Mouse (Mus musculus): Measurements from ENCODE around the gene Adamts2.

Gene Adamts2

DNA sequence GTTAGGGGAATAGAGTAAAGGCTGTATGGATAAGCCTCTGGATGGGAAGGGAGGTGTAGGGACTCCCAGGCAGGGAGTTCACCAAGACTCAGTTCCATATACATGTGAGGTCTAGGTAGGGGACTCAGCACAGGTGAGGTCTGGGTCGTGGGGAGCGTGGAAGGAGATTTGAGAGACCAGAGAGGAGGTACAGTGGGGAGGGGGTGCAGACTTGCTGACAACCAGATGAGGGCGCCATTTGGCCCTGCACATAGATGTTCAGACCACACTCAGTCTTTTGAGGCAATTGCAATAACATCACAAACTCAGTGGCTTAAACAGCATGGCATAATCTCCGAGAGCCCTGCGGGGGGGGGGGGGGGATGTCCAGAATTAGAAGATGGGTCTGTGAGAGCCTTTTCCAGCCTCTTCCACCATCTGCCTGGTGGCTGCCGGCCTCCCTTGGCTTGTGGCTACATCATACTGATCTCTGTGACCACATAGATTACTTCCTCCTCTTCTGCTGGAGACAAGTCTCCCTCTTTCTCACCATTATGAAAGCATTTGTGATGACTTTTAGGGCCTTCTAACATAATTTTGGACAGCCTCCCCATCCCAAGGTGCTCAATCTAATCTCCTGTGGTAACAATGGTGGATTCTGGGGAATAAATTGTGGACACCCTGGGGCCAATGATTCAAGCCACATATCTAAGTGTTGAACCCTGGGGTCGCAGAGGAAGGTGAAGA, 71.8 kb downstream of the Adamts2 start:
- peak; percentile 42 for DNase-seq

DNA sequence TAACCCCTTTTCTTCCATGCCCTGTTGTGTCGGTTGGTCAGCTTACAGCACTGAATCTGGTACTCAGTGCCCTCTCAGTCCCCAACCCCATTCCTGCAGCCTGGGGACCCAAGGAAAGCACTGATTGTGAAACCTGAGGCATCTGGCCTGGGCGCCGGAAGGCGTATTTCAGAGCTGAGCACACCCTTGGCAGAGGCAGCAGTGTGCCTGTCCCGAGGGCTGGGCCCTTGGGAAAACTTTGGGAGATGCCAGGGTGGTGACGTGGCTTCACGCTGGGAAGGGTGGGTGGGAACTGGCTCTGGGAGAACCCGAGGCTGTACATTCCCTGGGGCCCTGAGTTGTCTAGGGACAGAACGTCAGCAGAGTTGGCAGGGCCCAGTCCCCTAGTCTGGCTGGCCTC, 72.5 kb downstream of the Adamts2 start:
- DNase-seq: peak; percentile 78

DNA sequence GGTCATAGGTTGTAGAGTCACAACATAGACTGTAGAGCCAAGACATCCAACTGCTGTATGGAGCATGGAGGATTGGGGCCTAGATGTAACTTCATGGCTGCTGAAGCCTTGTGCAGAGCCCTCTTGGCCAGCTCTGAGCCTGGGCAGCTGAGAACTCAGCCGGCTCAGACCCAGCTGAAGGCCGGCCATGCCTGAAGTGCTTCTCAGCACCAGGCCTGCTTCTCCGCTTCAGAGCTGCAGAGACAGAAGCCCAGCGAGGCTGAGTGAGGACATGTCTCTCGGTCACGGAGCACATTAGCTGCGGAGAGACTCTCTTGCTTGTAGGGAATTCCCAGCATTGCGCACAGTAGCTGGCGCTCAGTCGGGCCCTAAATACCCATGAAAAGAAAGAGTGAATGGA, 76.8 kb downstream of the Adamts2 start:
- no peak for DNase-seq

DNA sequence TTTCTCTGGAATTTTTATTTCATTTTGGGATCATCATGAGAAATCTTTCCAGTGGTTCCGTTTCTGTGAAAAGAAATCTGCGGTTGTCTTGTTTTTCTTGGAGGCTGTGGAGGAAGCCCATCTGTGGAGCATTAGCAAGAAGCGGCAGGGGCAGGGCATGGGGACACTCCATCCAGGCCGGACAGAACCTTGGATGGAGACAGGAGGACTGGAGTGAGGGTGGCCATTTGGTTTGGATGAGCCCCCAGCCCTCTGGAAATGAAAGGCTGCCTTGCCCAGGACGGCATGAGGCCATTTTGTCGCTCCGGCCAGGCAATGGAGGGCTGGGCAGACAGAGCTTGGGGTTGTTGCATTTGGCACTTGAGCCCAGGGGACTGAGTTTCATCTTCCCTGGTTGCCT, 80.1 kb downstream of the Adamts2 start:
- DNase-seq: no peak

DNA sequence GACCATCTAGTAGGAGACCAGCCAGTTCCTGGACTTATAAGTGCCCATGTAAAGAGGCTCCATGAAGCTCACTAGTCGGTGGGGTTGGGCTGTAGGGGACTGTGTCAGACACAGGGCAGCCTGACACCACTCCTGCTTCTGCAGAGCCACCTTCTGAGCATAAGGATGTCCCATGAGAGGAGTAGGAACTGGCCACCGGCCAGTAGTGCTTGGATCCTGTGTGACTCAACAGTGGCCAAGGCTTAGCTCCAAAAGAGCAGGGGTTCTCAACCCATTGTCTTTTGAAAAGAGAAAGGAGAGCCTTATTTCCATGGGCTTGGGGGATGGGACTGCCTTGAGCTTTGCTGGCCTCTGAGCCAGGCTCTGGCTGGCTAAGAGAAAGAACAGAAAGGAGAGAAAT, 81.9 kb downstream of the Adamts2 start:
- DNase-seq: no peak

DNA sequence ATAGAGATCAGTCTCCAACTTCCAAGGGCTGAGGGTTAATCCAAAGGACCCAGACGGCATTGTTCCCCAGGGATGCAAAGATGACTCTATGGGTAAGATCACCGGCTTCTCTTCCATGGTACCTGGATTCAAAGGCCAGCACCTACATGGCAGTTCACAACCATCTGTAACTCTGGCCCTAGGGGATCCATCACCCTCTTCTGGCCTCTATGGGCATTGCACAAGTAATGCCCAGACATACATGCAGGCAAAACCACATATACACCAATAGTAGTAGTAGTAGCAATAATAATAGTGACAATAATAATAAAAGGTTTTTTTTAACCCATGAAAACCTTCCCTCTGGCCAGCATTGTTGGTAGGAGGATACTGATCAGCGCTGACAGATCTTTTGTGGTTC, 86.7 kb downstream of the Adamts2 start:
- DNase-seq: no peak

DNA sequence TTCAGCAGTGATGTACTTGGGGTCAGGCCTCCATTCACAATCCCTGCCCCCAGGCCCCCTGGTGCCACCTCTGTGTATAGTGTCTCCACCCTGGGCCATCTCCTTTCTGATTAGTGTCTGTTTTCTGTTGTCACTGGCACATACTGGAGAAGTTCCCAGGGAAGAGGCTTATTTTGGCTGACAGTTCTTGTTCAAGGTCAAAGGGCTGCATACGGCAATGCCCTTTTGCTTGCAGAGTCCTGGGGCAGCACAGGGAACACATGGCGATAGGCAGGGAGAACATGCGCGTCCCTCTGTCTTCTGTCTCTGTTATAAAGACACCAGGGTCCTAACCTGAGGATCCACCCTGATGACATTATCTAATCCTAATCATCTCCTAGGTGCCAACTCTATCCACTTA, 87.8 kb downstream of the Adamts2 start:
- DNase-seq: no peak

DNA sequence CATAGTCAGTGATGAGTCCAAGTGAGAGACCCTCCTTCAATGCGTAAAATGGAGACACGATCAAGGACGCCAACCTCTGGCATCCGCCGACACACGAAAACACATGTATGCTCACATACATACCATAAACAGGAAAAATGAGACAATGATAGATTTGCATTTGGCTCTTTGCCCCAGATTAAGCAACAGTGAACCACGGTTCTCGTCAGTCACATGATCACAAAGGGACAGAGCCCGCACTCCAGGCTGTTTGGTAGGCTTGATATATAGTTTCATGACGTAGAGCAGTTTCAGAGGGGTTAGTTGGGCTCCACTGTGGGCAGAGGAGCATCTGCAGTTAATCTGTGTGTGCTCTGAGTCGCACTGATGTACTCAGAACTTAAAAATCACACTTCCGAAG, 98.1 kb downstream of the Adamts2 start:
- DNase-seq: no peak

DNA sequence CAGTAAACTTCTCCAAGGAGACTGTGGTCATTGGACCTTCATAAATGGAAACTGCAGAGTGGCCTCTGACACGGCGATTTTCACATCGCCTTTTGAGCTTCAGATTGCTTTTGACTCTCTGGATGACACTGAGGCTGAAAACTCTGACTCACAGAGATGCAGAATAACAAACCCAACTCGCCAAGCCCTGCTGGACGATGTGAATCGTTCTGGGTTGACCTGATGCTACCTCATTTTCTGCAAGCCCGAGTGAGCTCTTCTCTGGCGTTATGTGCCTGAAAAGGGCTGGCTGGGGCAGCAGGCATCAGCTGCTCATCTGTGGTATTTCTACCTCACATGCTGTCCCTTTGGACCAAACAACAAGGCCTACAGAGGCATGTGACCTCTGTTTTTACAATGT, 98.6 kb downstream of the Adamts2 start:
- DNase-seq: no peak

DNA sequence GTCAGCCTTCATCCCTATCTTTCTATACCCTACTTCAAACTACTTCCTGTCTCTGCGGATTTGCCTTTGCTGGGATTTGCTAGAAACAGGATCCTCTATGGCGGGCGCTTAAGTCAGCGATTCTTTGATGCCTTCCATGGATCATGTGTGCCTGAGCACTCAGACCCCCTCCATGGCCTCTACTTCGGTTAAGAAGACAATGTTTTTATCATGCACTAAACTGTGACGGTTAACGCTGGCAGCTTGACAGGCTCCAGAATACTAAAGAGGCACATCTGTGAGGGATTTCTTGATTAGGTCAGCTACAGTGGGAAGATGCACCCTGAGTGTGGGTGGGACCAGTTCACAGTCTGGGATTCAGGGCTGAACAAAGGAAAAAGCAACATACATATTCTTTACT, 101.5 kb downstream of the Adamts2 start:
- no peak for DNase-seq

DNA sequence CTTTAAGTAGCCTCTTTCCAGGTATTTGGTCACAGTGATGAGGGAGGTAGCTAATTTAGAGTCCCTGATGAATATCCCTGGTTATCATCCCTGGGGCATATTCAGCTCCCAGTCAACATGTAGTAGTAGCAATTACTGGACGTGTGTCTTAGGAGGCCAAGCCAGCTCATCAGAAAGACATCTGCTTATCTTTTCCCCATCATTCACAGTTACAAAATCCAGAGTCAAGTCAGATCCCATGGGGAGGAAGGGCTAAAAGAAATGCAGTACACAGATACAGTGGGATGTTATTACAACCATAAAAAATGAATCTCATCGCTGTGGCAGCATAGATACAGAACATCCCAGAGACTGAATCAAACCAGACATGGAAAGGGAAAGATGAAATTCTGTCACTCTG, 102.6 kb downstream of the Adamts2 start:
- no peak for DNase-seq

DNA sequence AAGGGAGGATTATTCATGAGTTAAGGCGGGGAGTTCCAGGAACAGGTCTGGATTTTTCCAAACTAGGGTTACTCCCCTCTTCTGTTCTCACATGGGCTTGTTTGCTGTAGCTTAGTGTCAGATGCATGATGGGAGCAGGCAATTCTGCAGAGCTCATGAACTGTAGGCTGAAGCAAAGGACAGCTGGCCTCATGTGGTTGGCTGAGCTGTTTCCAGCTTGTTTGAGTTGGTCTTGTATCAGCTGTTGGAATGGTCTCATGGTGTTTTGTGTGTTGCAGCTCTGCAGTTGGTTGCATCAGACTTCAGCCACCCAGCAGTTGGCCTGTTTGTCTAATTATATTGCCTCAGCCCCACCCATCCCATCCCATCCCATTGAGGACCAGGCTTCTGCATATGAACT, 105.4 kb downstream of the Adamts2 start:
- peak; percentile 46 for DNase-seq

DNA sequence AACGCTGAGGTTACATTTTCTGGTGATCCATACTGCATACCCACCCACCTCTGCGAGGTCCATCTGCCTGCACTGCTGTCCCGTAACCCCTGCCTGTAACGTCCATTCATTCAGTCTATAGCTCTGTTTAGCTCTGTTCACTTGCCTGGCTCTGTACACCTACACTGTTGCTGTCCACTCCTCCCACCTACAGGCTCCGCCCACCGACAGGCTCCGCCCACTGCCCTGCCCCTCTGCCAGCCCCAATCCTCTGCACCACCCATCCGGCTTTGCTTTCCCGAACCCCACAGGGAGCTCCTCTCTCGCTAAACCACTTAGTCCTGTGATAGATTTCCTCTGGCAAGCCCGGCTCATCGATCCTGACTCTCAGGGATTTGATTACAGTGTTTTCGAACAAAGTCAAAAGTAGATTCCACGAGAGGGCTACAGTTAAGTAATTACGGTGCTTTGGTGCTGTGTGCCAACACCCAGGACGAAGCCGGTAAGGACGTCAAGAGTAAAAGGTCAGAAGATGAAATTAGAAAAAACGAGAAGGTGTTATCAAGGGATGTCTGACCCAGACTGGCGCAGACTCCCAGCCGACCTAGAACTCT, 111.8 kb downstream of the Adamts2 start:
- peak; percentile 43 for DNase-seq

DNA sequence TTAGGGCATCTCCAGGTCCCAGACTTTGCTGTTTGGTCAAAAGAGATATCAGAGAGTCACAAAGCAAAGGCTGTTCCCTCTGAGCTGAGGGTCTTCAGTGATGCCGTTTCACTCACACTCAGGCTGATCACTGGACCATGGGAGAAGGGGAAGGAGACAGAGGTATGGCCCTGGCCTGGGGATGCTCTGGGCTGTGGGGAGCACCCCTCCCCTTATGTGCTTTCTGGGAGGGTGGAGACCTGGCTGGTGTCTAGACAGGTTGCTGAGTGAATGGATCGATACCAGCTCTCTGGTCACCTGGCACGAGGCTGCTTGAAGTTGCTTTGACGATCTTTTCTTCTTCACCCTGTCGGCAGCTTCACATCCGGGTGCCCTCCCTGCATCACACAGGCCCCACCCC, 113.2 kb downstream of the Adamts2 start:
- no peak for DNase-seq

DNA sequence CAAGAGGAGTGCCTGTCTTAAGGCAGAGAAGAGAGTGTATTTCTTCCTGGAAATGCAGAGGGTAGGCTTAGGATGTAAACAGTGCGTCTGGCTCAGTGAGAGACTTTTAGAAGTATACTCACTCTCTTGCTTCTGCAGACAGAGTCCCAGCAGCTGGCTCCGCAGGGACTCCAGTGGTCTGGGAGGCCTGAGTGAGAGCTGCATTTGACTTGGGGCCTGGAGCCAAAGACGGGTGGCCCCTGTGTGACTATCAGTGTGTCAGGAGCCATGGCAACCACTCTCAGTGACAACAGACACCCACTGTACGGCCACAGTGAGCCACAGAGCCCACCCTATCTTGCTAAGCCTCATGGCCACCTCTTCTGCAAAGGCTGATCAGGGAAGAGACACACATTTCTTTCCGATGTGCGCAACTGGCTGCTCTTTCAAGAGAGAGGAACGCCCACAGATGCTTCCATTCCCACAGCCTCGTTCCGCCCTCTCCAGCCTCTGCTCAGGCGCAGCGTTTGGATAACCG, 115.6 kb downstream of the Adamts2 start:
- DNase-seq: peak; percentile 57

DNA sequence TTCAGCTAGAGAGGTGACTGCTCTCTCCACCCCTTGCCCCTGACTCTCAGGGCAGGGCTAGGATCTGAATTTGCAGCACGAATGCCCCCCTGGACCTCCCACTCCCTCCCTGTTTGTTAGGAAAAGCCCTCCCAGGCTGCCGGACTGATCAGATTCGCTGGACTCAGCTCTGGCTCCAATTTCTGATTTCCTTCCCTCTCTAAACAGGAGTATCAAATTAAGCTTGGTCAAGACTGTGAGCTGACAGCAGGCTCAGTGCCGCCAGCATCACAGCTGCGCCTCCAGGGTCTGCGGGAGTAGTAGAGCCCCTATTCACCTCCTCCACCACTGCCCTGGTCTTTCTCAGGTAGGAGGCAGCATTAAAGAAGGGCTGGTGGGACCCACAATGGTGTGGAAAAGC, 117.0 kb downstream of the Adamts2 start:
- no peak for DNase-seq

DNA sequence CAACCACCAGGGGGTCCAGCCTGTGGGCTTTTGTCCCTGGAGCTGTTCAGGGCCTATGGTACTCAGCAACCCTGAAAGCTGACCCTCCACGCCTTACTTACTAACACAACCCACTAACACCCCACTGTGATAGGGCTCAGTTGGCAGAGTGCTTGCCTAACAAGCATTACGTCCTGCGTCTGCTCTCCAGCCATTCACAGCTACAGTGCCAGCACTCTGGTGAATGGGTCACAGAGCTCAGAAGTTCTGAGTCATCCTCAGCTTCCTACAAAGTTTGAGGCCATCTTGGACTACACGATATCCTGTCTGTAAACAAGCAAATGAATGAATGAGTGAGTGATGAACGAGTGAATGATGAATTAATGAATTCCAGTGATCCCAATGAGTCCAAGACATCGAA, 118.5 kb downstream of the Adamts2 start:
- DNase-seq: no peak

DNA sequence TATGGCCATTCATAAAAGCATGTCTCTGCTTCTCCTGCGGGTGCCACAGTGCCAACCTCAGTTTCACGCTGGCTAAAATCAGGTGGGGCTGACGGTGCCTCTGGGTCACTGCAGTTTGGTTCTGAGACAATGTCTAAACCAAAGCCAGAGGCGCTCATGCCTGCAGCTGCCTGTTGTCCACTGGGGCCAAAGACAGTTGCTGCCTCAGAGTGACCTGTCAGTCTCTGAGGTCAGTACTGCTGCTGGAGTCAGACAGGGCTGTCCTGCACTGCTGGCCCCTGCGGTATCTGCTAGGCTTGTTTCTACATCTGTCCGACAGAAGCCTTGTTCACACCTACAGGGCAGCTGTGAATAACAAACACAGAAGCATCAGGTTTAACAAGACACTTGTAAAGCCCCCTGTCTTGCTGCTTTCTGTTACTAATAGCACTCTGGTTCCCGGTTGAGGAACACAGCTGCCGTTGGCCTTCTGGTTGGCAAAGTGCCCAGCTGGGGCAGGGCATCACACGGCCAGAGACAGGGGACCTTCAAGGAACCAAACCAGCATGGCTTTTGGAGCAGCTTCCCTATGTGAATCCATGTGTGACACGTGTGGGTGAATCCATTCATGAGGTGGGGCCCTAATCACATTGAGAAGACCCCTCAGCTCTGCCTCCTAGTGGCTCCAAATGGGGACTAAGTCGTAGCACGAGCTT, 119.1 kb downstream of the Adamts2 start:
- DNase-seq: peak; percentile 59

DNA sequence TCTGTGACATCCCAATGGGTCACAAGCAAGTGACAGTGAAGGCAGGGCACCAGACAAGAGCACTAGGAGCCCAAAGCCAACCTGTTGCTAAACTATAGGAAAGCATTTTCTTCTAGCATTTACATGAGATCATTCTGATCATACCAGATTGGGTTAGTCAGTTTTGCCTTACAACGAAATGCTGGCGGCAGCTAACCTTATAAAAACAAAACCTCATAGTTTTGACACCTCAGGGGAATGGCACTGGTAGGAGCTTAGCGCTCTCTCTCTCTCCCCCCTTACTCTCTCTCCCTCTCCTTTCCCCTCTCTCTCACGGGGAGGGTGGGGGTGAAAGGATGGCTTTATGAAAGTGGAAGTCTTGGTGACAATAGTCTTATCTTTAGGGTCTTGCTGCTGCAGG, 123.7 kb downstream of the Adamts2 start:
- no peak for DNase-seq

DNA sequence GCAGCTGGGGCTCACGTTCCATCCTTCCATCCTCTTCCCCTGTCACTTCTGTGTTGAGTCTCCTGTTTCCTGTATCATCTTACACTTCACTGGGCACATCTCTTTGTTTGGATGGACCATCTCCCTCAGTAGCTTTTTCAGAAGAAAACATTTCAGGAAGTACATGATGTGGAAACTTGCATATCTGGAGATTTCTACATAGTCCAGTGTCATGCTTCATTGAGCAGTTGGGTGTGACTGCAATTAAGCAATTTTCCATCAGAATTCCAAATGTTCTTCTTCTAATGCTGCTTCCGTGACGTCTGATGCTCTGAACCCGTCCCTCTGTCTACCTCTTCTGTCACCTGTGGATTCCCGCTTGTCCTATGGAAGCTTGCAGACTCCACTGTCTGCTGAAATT, 124.2 kb downstream of the Adamts2 start:
- peak; percentile 16 for DNase-seq

DNA sequence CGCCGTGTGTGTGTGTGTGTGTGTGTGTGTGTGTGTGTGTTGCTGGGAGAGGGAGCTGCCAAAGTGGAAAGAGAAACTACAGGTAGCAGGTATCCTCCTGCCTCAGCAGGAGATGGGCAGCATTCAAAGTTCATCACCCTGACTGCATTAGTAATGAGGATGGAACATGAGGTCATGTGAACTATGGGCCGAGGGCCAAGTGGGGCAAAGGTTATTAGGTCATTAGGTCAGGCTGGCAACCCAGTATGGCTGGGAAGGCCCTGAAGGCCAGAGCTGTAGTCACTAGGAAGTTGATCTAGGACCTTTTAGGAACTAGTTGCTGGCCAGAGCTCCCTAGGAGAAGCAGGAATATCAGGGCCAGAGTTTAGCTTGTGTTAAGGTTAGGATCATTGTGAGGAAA, 131.3 kb downstream of the Adamts2 start:
- no peak for DNase-seq

DNA sequence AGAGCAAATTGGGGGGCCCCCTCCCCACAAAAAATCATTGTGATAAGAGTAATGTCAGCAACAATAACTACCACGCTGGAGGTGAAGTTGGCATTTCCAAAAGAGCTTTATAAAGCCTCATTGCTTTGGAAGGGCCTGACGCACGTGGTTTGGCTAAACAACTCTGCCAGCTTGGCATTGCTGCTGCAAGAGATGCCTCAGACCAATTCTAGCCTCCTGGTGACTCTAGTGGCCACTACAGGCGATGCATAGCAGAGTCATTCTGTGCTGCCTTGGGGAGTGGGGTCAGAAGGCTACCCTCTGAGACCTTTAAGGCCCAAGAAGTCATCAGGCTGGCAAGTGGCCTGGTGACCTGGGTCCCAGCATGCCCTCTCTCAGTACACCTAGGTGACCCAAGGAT, 132.2 kb downstream of the Adamts2 start:
- DNase-seq: no peak

DNA sequence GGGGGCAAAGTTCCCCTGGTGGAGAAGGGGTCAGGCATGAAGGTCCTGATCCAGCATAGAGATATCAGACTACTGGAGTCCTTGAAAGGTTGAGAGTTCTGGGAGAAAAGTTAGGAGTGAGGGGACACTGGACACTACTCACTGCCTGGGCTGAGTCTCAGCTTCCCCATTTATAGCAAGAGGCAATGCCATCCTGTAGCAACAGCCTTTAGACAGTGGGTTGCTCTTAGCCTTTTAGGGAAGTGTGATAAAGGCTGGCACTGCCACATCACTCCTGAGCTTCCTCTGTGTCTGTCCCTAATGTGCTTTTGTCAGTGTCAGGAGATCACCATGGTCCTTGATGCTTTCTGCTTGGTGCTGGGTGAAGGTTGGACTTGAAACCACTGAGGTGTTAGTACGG, 134.7 kb downstream of the Adamts2 start:
- DNase-seq: no peak

DNA sequence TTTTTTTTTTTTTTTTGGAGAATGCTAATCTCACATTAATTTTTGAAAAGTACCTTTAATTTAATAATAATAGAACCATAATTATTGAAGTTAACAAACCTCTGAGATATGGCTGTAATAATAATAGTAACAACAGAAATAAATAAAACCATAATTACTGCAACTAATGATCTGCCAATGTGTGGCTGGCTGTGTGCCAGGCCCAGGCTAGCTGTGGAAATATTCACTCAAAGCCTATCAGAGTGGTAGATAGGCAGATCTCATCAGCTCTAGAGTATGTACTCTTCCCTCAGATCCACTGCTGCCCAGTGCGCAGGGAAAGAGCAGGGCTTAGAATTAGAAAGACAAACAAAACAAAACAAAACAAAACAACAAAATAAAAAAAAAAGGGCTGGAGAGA, 136.6 kb downstream of the Adamts2 start:
- DNase-seq: no peak
